Mouse (Mus musculus) hindlimb bud, embryonic 11.5 days (tissue): ENCODE measurements around the gene Nrip3.

Experiments
- DNase-seq: peaks from one replicate; pipeline ENCODE4 v3.0.0-alpha.2; 2012; ENCODE audit warnings: low read depth, low spot score; ENCODE audit errors: extremely low spot score

Nrip3 gene

GRCm38 (mm10) chr7:109781470-109782203, at the start of gene Nrip3:
Nrip3 (minus strand) TSS chr7:109782025.
- DNase-seq = peak; percentile 12

GRCm38 (mm10) chr7:109831376-109831775, 49.6 kb upstream of the Nrip3 start:
- DNase-seq = no peak

- DNase-seq = no peak
Measured at GRCm38 (mm10) chr7:109826911-109827310, 45.1 kb upstream of the Nrip3 start.

- DNase-seq = no peak
Measured at GRCm38 (mm10) chr7:109825293-109825692, 43.5 kb upstream of the Nrip3 start.

- no peak for DNase-seq
Measured at GRCm38 (mm10) chr7:109818600-109818999, 36.8 kb upstream of the Nrip3 start.

- no peak for DNase-seq
Measured at GRCm38 (mm10) chr7:109817954-109818353, 36.1 kb upstream of the Nrip3 start.

- no peak for DNase-seq
Measured at GRCm38 (mm10) chr7:109813330-109814140, 31.7 kb upstream of the Nrip3 start.

- no peak for DNase-seq
Measured at GRCm38 (mm10) chr7:109807616-109808485, 26.0 kb upstream of the Nrip3 start.

GRCm38 (mm10) chr7:109804843-109805242, 23.0 kb upstream of the Nrip3 start:
- no peak for DNase-seq

- no peak for DNase-seq
Measured at GRCm38 (mm10) chr7:109804355-109804754, 22.5 kb upstream of the Nrip3 start.

GRCm38 (mm10) chr7:109803516-109803915, 21.7 kb upstream of the Nrip3 start:
- DNase-seq = no peak

GRCm38 (mm10) chr7:109800626-109801025, 18.8 kb upstream of the Nrip3 start:
- no peak for DNase-seq

GRCm38 (mm10) chr7:109799168-109799567, 17.3 kb upstream of the Nrip3 start:
- no peak for DNase-seq

- DNase-seq = no peak
Measured at GRCm38 (mm10) chr7:109795564-109795963, 13.7 kb upstream of the Nrip3 start.

- DNase-seq = no peak
Measured at GRCm38 (mm10) chr7:109794556-109794955, 12.7 kb upstream of the Nrip3 start.

GRCm38 (mm10) chr7:109792759-109793158, 10.9 kb upstream of the Nrip3 start:
- peak; percentile 64 for DNase-seq

- DNase-seq = no peak
Measured at GRCm38 (mm10) chr7:109790818-109791217, 9.0 kb upstream of the Nrip3 start.

- no peak for DNase-seq
Measured at GRCm38 (mm10) chr7:109787860-109788259, 6.0 kb upstream of the Nrip3 start.

GRCm38 (mm10) chr7:109783281-109783680, 1.5 kb upstream of the Nrip3 start:
- DNase-seq = no peak

- no peak for DNase-seq
Measured at GRCm38 (mm10) chr7:109781087-109781469, 747 bp downstream of the Nrip3 start.

GRCm38 (mm10) chr7:109772251-109772650, 9.6 kb downstream of the Nrip3 start:
- no peak for DNase-seq
